In genomic region chr13:54491381-54491780, GRCm38 (mm10) we compare ENCODE assay signal across 13 mouse cellular contexts.
"Had no signal": no experiment of that assay in that cellular context is flagged by ENCODE, and none has a peak within 500 bp of the region (broad histone marks: within the 10 kb centered on the region; RNA-seq: fewer than 3 reads in every experiment).

No protein-coding gene starts in this region.

- DNase-seq: lung, adult 18-20 months; lung, embryonic 14.5 days; lung, postnatal 10 days; lung, postnatal 4 days; midbrain, embryonic 14.5 days; retina, postnatal 1 day; right cerebral cortex, adult 18-20 months; right cerebral cortex, postnatal 25 days; right cerebral cortex, postnatal 4 days; spleen, adult 18-20 months; thymus, adult 18-20 months; thymus, postnatal 14 days; thymus, postnatal 36 days had no signal
